Mouse (Mus musculus) olfactory bulb, adult 2 months (tissue): Measurements from ENCODE around the gene Col4a2. TPM values are rescaled to one million over a fixed set of nuclear protein-coding genes. Genes with fewer than 3 reads are reported as not detected.

Source experiments
- H3K27ac ChIP-seq: fragments of 200-500 bp; 2 replicates; pipeline ENCODE4 v1.5.1; 2012; ENCODE audit warnings: low read depth, low read length; ENCODE audit not compliant: insufficient read depth
- H3K4me1 ChIP-seq: fragments of 200-500 bp; 2 replicates; pipeline ENCODE4 v1.6.1; 2012; ENCODE audit warnings: low read length; ENCODE audit not compliant: control insufficient read depth, insufficient read depth
- H3K4me3 ChIP-seq: fragments of 200-500 bp; 2 replicates; pipeline ENCODE4 v1.5.1; 2012; ENCODE audit warnings: mild to moderate bottlenecking, low read depth, low read length, moderate library complexity; ENCODE audit not compliant: insufficient read depth
- CTCF ChIP-seq: fragments of 200-500 bp; IDR thresholded peaks from 2 replicates; pipeline ENCODE4 v1.5.1; 2012; ENCODE audit warnings: low read depth, mild to moderate bottlenecking, low read length, moderate library complexity; ENCODE audit not compliant: insufficient read depth
- POLR2A ChIP-seq: fragments of 200-500 bp; IDR thresholded peaks from 2 replicates; pipeline ENCODE4 v1.6.1; 2012; ENCODE audit warnings: mild to moderate bottlenecking, low read depth, low read length, moderate library complexity; ENCODE audit not compliant: insufficient read depth
- WGBS: fragments of 180-500 bp; shearing (Covaris S2); methylation state at CpG from one replicate; pipeline ENCODE4 v1.1.7; 2018; 5-methylcytosine and 5-hydroxymethylcytosine counted together
- polyA plus RNA-seq: library from polyadenylated mRNA; stranded (reverse); fragments of >200 nt; gene quantifications from 2 replicates; pipeline ENCODE4 v1.2.4, GENCODE M21; 2012; ENCODE audit warnings: low replicate concordance; ENCODE audit not compliant: missing spikeins, insufficient read depth, insufficient read length

The Col4a2 gene
- polyA plus RNA-seq, 1 experiment, result not detected

DNA sequence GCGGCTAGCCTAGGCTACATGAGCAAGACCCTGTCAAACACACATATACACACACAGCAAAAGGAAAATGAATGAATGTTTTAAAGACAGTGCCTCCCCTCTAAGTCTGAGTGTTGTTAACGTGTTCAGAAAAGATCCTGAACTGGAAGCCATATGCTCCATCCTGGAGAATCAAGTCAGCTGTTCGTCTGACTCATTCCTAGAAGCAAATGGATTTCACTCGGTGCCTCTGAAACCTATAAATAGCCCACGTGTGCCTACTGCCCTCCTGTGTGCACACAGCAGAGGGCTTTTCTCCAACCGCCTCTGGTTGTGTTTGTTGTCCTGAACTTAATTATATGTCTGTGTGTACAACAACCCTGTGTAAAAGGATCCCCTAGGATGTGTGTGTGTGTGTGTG is 109.4 kb downstream of the Col4a2 start:
- peak overlapping the region; percentile 77 for H3K27ac ChIP-seq
- H3K4me3 ChIP-seq, result no peak overlapping the region
- TF ChIP-seq CTCF (no peak), POLR2A (no peak)
- H3K4me1 ChIP-seq, result peaks cover 27% of the 10 kb centered on the region
- 36% methylated on average over 6 of the region's 6 CpGs for WGBS

- no peak overlapping the region for H3K4me3 ChIP-seq
- H3K27ac ChIP-seq, result no peak overlapping the region
- peaks cover 27% of the 10 kb centered on the region for H3K4me1 ChIP-seq
- TF ChIP-seq CTCF, result no peak
- TF ChIP-seq POLR2A, result no peak
- WGBS, result 66% methylated on average over 7 of the region's 7 CpGs
Observed at GRCm38 (mm10) chr8:11423091-11423490, 110.5 kb downstream of the Col4a2 start.

DNA sequence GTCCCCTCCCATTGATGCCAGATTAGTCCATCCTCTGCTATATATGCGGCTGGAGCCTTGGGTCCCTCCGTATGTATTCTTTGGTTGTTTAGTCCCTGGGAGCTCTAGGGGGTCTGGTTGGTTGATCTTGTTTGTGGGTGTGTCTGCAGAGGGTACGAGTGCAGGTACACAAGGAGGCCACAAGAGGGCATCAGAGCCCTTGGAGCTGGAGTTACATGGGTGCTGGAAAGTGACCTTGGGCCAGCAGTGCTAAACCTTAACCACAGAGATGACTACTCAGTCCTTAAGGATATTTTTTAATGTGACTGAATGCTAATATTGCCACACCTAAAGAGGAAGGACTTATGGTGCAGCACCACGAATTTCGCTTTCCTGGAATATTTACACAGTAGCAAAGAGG is 118.1 kb downstream of the Col4a2 start:
- H3K27ac ChIP-seq, result no peak overlapping the region
- TF ChIP-seq POLR2A (no peak), CTCF (no peak)
- no peak overlapping the region for H3K4me3 ChIP-seq
- 79% methylated on average over 5 of the region's 5 CpGs for WGBS
- no peaks in the 10 kb centered on the region for H3K4me1 ChIP-seq

- H3K27ac ChIP-seq, result no peak overlapping the region
- peaks cover 17% of the 10 kb centered on the region; the same call in 1 of the 2 replicates for H3K4me1 ChIP-seq
- 54% methylated on average over 12 of the region's 12 CpGs for WGBS
- no peak overlapping the region for H3K4me3 ChIP-seq
- TF ChIP-seq POLR2A, result no peak
Observed at GRCm38 (mm10) chr8:11437862-11438261, 125.3 kb downstream of the Col4a2 start.

DNA sequence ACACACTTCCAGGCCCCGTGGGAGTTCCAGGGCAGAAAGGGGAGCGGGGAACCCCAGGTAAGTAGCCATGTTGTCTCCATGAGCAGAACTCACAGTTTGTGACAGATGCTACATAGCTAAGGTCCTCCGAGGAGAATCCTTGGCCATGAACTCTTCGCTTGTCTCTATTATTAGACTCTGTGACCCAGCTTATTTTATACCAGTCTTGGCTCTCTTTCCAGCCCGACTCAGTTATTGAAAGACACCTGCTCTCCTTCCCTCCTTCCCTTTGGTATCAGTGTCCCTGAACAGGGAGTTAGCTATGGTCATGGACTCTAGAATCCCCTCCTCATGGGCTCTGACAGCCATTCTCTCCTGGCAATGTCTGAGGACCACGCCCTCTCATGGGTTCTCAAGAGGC is 128.7 kb downstream of the Col4a2 start:
- 93% methylated on average over 6 of the region's 6 CpGs for WGBS
- TF ChIP-seq CTCF, result no peak
- no peak for TF ChIP-seq POLR2A

GRCm38 (mm10) chr8:11443611-11444010 is 131.0 kb downstream of the Col4a2 start:
- H3K4me3 ChIP-seq, result no peak overlapping the region
- H3K4me1 ChIP-seq, result peaks cover 4% of the 10 kb centered on the region; the same call in 1 of the 2 replicates
- H3K27ac ChIP-seq, result no peak overlapping the region
- TF ChIP-seq POLR2A (no peak), CTCF (no peak)
- WGBS, result 95% methylated on average over 9 of the region's 9 CpGs

More for the DNA sequence above, 128.7 kb downstream of the Col4a2 start:
- no peak overlapping the region for H3K27ac ChIP-seq
- peaks cover 17% of the 10 kb centered on the region; the same call in 1 of the 2 replicates for H3K4me1 ChIP-seq
- no peak overlapping the region for H3K4me3 ChIP-seq

GRCm38 (mm10) chr8:11444216-11444615 is 131.6 kb downstream of the Col4a2 start:
- Histone ChIP-seq H3K27ac (no peak overlapping the region), H3K4me3 (no peak overlapping the region), H3K4me1 (no peaks in the 10 kb centered on the region)
- no peak for TF ChIP-seq POLR2A
- TF ChIP-seq CTCF, result no peak
- WGBS, result 89% methylated on average over 7 of the region's 7 CpGs

DNA sequence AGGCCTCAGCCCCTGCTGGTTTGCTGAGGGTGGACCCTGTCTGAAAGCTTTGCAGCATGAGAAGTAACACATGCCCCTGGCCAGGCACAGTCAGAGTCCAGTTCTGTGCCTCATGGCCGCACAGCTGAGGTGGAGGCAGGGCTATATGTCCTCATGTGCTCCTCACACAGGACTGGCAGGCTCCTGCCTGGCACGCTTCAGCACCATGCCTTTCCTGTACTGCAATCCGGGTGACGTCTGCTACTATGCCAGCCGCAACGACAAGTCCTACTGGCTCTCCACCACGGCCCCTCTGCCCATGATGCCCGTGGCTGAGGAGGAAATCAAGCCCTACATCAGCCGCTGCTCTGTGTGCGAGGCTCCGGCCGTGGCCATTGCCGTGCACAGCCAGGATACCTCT is 133.2 kb downstream of the Col4a2 start:
- Histone ChIP-seq H3K27ac (no peak overlapping the region), H3K4me1 (no peaks in the 10 kb centered on the region), H3K4me3 (no peak overlapping the region)
- TF ChIP-seq POLR2A (no peak), CTCF (no peak)
- 95% methylated on average over 13 of the region's 13 CpGs for WGBS

DNA sequence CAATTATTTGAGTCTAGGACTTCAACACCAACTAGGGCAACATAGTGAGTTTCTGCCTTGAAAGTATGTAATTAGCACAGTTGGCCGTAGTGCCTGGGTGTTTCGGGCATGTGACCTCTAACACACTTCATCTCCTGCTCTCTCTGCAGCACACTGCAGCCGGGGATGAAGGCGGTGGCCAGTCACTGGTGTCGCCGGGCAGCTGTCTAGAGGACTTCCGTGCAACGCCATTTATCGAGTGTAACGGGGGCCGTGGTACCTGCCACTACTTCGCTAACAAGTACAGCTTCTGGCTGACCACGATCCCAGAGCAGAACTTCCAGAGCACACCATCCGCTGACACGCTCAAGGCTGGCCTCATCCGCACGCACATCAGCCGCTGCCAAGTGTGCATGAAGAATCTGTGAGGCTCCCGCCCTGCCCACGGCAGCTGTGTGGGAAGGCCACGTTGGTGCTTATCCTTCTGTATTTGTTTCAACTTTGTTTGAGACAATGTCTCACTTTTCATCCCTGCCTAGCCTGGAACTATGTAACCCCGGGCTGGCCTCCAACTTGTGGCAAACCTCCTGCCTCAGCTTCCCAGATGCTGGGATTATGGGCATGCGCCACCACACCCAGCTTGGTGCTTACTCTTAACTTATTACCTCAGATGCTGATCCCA is 135.4 kb downstream of the Col4a2 start:
- peaks cover 9% of the 10 kb centered on the region for H3K4me1 ChIP-seq

More for the DNA sequence above, 135.4 kb downstream of the Col4a2 start:
- 89% methylated on average over 23 of the region's 23 CpGs for WGBS
- no peak for TF ChIP-seq POLR2A
- TF ChIP-seq CTCF, result no peak
- no peak overlapping the region for H3K4me3 ChIP-seq
- H3K27ac ChIP-seq, result no peak overlapping the region
